Mouse (Mus musculus): Measurements from ENCODE around the gene Gria3. TPM values are rescaled to one million over a fixed set of nuclear protein-coding genes. Genes with fewer than 3 reads are reported as not detected.

The Gria3 gene
- polyA plus RNA-seq, 1 experiment from 2014 or later = 9.6 TPM

Small RNA genes lying within 50 kb of the gene (microRNA-seq; reads per million reads assigned to microRNA genes)
- gene Gm22413 = not detected
